Mouse (Mus musculus) bone marrow macrophage, adult 2 months (primary cell): ENCODE data around the gene Pga5.

Experiments used
- CTCF ChIP-seq: IDR thresholded peaks from 2 replicates; pipeline ENCODE4 v1.5.1; 2012; ENCODE audit warnings: low read depth, mild to moderate bottlenecking, low read length, moderate library complexity
- POLR2A ChIP-seq: IDR thresholded peaks from 2 replicates; pipeline ENCODE4 v1.6.1; 2012; ENCODE audit warnings: mild to moderate bottlenecking, low read depth, low read length, borderline replicate concordance

- TF ChIP-seq POLR2A, result no peak
- no peak for TF ChIP-seq CTCF
Measured at GRCm38 (mm10) chr19:10637840-10638239, 40.0 kb downstream of the Pga5 start.
